Mouse (Mus musculus) testis, adult 2 months (tissue): ENCODE results near the gene Mark1.

Experiments
- CTCF ChIP-seq: fragments of 200-500 bp; IDR thresholded peaks from 2 replicates; pipeline ENCODE4 v1.5.1; 2012; ENCODE audit warnings: low read depth, mild to moderate bottlenecking, inconsistent platforms, low read length, moderate library complexity; ENCODE audit not compliant: control insufficient read depth, insufficient read depth, insufficient replicate concordance
- POLR2A ChIP-seq: fragments of 200-500 bp; IDR thresholded peaks from 2 replicates; pipeline ENCODE4 v1.6.1; 2012; ENCODE audit warnings: low read depth, mild to moderate bottlenecking, inconsistent platforms, low read length, moderate library complexity; ENCODE audit not compliant: control insufficient read depth

DNA sequence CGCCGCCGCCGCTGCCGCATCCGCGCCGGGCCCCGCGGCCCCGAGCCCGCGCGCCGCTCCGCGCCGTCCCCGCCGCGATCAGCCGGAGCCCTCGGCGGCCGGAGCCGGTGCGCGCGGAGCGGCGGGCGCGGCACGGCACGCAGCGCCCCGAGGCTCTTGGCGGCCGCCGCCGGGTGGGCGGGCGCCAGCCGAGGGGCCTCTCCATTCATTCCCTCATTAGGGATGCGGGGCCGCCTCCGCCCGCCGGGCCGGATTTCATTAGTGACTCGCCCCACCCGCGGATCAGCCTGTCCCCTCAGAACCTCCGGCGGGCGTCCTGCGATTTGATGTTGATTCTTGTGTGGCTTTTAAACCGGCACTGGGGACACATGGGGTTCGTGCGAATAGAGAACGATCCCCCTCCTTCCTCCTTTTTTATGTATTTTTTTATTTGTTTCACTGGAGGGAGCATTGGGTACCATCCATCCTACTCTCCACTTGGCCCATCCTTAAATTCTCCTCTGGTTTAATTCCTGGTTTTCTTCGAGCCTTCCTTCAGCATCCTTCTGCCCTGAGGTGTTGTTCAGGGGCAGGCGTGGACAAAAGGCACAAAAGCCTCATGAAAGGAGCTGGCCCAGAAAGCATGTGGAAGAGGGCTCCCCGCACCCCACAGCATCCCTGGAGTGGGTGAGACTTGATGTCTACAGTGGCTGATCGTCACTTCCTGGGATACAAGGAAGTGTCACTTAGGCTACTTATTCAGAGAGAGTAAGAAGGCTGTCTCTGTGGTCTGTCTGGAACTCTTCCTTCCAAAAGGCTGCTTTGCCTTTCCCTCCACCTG lies 620 bp upstream of the Mark1 start:
- no peak for TF ChIP-seq CTCF
- TF ChIP-seq POLR2A: no peak
